Mouse (Mus musculus) mesoderm, embryonic 11.5 days (tissue): ENCODE results near the gene Bmpr1a.
"Not testable (repeated sequence)": the region's sequence is repeated elsewhere in the genome, so short reads cannot be mapped to it uniquely, and the experiment has no call there.

Experiments
- DNase-seq: peaks from one replicate; pipeline ENCODE4 v3.0.0-alpha.2; 2012; ENCODE audit warnings: low read depth, low spot score

Bmpr1a gene

GRCm38 (mm10) chr14:34393295-34393694, 109.8 kb downstream of the Bmpr1a start:
- DNase-seq = no peak

DNA sequence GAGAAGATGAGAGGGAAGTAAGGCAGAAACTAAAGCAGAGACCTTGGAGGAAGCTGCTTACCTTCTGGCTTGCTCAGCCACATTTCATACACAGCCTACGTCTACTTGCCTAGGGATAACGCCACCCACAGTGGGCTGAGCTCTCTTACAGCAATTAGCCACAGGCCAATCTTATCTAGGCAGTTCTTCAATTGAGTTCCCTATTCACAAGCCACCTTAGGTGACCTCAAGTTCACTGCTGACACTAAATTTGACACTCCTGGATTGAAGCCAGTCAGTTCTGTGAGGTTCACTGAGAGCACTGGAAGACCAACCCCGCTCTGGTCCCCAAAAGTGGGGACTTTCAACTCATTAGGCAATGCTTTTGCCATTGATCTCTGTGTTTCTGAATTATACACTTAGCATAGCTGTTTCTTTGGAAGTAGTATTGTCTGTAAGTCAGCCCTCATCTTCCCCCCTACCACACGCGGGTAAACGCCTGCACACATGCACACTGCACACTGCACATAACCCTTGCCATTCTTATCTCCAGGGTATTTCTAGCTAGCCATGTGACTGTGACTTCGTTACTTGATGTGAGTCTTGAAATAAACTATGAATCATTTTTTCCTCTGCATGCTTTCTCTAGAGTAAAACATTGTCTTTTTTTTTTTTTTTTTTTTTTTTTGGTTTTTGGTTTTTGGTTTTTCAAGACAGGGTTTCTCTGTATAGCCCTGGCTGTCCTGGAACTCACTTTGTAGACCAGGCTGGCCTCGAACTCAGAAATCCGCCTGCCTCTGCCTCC, 120.0 kb downstream of the Bmpr1a start:
- no peak for DNase-seq

DNA sequence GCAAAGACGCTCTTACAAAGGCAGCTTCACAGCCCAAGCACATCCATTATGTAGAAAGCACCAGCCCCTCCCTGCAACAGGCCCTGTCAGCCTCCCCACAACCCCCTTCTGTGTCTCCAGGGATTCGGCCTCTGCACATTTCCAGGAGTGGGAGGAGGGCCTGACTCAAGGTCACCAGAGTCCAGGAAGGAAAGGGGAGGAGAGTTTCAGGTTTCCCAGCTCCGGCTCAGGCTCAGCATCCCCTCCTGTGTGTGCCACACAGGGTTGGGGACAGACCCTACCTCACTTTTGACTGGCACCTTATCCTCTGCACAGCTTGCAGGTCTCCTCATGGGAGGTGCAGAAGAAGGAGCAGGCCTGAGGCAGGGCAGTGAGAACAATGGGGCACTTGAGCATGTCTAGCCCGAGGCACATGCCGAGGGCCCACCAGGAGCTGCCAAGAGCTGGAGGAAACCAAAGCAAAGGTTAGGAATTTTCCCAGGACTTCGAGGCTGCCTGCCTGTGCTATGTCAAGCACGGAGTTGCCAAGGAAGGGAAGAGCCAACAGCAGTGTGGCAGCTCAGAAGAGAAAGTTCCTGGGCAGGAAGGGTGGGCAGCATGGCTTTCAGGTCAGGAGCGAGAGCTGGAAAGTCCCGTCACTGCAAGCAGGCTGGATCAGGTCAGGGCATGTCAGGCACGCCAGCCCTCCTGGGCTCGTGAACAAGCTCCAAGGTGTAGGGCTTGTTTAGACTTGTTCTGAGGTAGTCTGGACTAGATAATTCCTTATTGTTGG, 124.4 kb downstream of the Bmpr1a start:
- DNase-seq = peak; percentile 72

DNA sequence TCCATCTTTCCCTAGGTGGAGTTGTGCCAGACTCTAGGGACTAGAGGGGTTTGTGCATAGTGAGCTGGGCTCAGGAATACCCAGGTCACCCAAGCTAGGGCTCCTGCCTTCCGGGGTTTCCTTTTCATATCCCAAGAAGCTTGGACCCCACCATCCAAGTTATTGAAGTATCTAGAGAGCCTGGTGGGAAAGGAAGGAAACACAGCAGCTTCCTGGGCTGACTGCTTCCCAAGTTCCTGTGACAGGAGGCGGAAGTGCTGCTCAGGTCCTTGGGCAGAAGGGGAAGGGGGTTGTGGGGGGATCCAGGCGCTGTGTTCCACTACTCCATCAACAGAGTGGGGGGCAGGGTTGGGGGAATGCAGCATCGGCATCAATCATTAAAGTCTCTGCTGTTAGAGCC, 126.0 kb downstream of the Bmpr1a start:
- DNase-seq = no peak

- no peak for DNase-seq
Measured at GRCm38 (mm10) chr14:34375941-34376340, 127.2 kb downstream of the Bmpr1a start.

GRCm38 (mm10) chr14:34375415-34375904, 127.7 kb downstream of the Bmpr1a start, which contains the start of gene Mmrn2:
Gene Mmrn2 (plus strand): TSS chr14:34375465.
- no peak for DNase-seq

DNA sequence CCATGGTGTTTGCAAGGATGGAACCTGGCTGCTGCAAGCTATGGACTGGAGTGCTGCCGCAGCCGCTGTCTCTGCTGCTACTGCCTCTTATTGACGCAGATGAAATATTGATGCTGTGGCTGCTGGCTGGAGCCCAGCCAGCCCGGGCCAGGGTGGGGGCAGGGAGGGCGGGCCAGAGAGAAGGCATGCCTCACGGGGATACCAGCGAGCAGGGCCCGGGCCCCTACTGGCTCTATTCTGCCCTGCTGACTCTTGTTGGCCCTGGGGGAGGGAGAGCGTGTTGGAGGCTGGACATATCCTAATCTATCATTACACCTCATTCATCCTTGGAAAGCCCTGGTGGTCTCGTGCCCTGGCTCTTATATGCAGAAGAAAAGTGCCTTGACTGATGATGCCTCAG, 128.6 kb downstream of the Bmpr1a start, which contains the start of gene Sncg:
Gene Sncg (minus strand): TSS at position 213 of the 400 bp plus-strand sequence.
- peak; percentile 63 for DNase-seq

- DNase-seq = no peak
Measured at GRCm38 (mm10) chr14:34373581-34373980, 129.6 kb downstream of the Bmpr1a start.

- peak; percentile 62 for DNase-seq
Measured at GRCm38 (mm10) chr14:34372646-34373045, 130.5 kb downstream of the Bmpr1a start.

DNA sequence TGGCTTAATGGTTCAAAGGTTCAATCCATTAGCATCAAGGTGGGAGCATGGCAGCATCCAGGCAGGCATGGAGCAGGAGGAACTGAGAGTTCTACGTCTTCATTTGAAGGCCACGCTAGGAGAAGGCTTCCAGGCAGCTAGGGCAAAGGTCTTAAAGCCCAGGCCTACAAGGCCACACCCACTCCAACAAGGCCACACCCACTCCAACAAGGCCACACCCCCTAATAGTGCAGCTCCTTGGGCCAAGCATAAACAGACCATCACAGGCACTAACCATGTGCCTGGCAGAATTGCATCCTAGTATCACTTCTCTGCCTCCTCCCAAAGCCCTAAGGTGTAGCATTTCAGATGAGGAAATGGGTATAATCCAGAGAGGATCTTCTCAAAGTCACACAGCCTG, 131.4 kb downstream of the Bmpr1a start:
- DNase-seq = no peak

DNA sequence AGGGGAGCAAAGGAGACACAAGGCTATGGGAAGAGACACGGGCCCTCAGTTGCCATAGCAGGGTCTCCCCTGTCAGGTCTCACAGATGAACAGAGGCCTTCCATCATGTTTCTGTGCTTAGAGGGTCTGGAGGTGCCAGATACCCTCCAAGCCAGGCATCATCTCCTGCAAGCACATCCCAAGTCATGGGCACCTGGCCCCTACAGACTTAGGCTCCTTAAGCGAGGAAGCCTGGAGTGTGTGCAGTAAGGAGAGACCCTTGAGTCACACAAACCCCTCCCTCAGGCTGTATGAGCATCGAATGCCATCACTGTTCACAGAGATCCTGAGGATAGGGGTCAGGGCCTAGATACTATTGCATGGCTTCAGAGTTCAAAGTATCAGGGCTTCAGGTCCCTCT, 132.2 kb downstream of the Bmpr1a start:
- DNase-seq = no peak

- no peak for DNase-seq
Measured at GRCm38 (mm10) chr14:34370203-34370602, 132.9 kb downstream of the Bmpr1a start.

DNA sequence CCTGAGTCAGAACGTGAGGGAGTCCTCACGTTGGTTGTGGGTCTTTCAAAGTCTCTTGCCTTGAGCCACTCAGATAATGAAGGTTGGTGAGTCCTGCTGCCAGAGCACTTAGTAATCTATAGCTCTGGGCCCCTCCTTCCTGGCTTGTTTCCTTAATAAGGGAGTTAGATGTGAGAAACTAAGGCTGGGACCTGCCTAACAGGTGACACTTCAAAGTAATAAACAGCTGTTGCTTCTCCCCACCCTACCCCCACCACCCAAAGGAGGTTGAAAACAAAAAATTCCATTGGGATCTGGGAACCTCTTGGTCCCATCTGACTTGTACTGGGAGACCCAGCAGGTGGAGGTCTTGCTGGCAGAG, 138.0 kb downstream of the Bmpr1a start:
- no peak for DNase-seq

GRCm38 (mm10) chr14:34364254-34365146, 138.6 kb downstream of the Bmpr1a start:
- DNase-seq = not testable (repeated sequence)

DNA sequence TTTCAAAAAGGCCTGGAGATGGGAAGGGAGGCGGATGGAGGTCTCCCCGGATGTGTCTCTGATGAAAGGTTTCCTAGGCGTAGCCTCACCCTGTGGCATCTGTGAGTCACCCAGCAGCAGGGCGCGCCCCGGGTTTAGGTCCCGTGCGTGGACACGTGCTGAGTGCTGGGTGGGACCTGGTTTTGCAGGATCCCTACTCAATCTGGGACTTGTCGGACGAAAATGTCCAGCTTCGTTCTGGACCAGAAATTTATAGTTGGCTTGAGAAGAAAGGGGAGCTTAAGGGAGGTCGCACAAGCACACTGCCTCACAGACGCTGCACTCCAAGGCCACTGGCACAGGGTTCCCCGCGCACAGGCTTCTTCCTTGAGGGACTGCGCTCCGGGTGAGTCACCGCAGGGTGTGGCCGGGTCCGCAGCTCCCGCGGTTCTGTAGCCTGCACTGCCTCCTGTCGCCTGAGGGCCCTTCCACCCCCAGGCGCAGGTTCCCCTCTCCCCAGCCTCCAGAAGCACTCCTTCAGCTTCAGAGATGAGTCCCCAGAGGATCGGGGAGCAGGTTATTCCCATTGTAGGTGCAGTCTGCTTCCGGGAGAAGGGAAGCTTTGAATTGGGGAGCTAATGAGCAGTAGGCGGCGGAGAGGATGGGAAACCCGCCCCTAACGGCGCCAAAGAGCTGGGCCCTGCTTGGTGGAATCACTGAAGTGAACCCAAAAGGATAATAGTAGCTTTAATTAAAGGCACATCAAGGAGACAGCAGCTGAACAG, 139.5 kb downstream of the Bmpr1a start:
- peak; percentile 66 for DNase-seq

DNA sequence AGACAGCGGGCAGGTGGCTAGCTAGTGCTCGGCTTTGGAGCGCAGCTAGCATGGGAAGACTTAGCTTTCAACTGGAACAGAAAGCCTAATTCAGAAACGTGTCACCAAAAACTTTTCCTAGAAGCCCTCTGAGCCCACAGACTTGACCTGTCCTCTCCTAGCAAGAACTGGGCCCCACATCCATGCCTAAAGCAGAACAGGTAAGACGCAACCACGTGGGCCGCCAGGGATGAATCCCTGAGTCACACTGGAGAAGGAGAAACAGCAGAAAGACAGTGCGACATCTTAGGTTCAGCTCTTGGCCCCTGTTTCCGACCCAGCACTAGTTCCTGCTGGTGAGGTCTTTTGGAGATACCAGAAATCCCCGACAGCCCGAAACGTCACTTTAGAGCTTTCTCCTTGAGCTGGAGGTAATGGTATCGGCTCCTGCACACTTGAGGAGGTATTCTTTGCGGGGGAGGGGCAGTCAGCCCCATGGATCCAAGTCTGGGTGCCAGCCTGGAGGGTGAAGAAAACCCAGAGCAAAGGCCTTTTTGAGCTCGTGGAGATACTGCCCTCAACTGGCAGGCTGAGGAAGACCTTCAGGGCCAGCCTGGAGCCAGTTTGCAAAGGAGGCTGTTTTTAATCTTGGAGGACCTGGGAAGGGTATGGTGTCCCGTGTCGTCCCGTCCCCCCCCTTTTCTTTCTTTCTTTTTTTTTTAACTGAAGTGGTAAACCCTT, 140.3 kb downstream of the Bmpr1a start:
- DNase-seq = peak; percentile 52

DNA sequence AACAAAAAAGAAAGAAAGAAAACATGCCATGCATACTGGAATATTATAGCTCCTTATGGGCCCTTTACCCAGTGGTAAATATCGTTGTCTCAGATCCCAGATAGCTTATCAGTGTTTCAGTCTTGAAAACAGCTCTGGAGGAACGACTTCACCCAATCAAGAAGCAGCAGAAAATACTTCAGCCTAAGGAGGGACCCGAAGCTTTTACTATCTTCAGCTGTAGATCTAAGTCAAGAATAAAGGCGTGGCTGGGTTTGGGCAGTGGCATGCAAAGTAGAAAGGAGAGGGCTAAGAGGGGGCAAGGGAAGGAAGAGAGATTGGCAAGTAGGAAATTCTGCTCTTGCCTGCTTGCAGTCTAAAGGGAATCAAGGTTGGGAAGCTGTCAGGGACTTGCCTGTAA, 141.0 kb downstream of the Bmpr1a start:
- no peak for DNase-seq
